Mouse (Mus musculus): ENCODE measurements at regions not wholly inside any gene's neighbourhood (a gene's known extent, or its start where the extent isn't known, plus 50 kb on each side); places are given as distances from the start of the nearest gene placed in this dataset.
"Not testable (repeated sequence)": the region's sequence is repeated elsewhere in the genome, so short reads cannot be mapped to it uniquely, and the experiment has no call there.

DNA sequence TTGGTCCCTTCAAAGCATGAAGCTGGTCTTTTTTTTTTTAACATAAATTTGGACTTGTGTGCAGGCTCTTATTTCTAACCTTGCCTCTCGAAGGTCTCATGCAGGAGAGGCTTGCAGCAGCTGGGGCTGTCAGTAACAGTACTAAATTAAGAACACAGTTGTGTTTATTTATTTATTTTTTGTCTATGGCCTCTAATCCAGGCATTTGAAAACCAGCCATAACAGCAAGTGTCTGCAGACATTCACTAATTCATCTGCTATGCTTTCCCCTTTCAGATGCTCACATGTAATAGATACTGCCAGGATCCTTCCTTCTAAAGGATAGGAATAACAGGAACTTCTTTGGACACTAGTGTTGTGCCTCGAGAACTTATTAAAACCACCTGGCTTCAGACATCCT lies 172.5 kb downstream of the Rchy1 start:
- Histone ChIP-seq H3K9me3 (replicated peaks; ENCODE audit: control insufficient read depth, low read length) (no peaks in the 10 kb centered on the region), H3K4me2 (ENCODE audit: low read depth, low read length) (no peak overlapping the region), H3K4me3 (ENCODE audit: low read length) (no peak overlapping the region), H3K4me1 (ENCODE audit: control insufficient read depth, insufficient read depth, low read length) (no peaks in the 10 kb centered on the region), H3K27me3 (ENCODE audit: control insufficient read depth, insufficient read depth, low read length) (no peaks in the 10 kb centered on the region), H3K36me3 (ENCODE audit: control insufficient read depth, insufficient read depth) (no peaks in the 10 kb centered on the region), H3K9ac (ENCODE audit: low read length) (no peak overlapping the region), H3K27ac (ENCODE audit: low read length) (no peak overlapping the region)
- WGBS: 38% methylated on average over 2 of the region's 2 CpGs
- ATAC-seq (replicated peaks; ENCODE audit: extremely low read depth, insufficient read depth, low FRiP score): no peak

GRCm38 (mm10) chr5:91783966-91784365 lies 178.9 kb downstream of the Rchy1 start:
- no peaks in the 10 kb centered on the region for H3K4me1 ChIP-seq (ENCODE audit: control insufficient read depth, insufficient read depth, low read length)
- no peak for ATAC-seq (replicated peaks; ENCODE audit: extremely low read depth, insufficient read depth, low FRiP score)
- no peak overlapping the region for H3K4me2 ChIP-seq (ENCODE audit: low read depth, low read length)
- no peaks in the 10 kb centered on the region for H3K36me3 ChIP-seq (ENCODE audit: control insufficient read depth, insufficient read depth)
- 86% methylated on average over 8 of the region's 8 CpGs for WGBS
- H3K27me3 ChIP-seq (ENCODE audit: control insufficient read depth, insufficient read depth, low read length): no peaks in the 10 kb centered on the region
- no peak overlapping the region for H3K4me3 ChIP-seq (ENCODE audit: low read length)
- no peak overlapping the region for H3K27ac ChIP-seq (ENCODE audit: low read length)
- no peak overlapping the region for H3K9ac ChIP-seq (ENCODE audit: low read length)
- no peaks in the 10 kb centered on the region for H3K9me3 ChIP-seq (replicated peaks; ENCODE audit: control insufficient read depth, low read length)

- H3K27ac ChIP-seq (ENCODE audit: low read length): no peak overlapping the region
- H3K4me1 ChIP-seq (ENCODE audit: control insufficient read depth, insufficient read depth, low read length): no peaks in the 10 kb centered on the region
- H3K4me2 ChIP-seq (ENCODE audit: low read depth, low read length): no peak overlapping the region
- no peak overlapping the region for H3K4me3 ChIP-seq (ENCODE audit: low read length)
- no peaks in the 10 kb centered on the region for H3K9me3 ChIP-seq (replicated peaks; ENCODE audit: control insufficient read depth, low read length)
- ATAC-seq (replicated peaks; ENCODE audit: extremely low read depth, insufficient read depth, low FRiP score): no peak
- no peaks in the 10 kb centered on the region for H3K36me3 ChIP-seq (ENCODE audit: control insufficient read depth, insufficient read depth)
- no peak overlapping the region for H3K9ac ChIP-seq (ENCODE audit: low read length)
- no peaks in the 10 kb centered on the region for H3K27me3 ChIP-seq (ENCODE audit: control insufficient read depth, insufficient read depth, low read length)
Observed at GRCm38 (mm10) chr5:91776971-91777370, 185.9 kb downstream of the Rchy1 start.

DNA sequence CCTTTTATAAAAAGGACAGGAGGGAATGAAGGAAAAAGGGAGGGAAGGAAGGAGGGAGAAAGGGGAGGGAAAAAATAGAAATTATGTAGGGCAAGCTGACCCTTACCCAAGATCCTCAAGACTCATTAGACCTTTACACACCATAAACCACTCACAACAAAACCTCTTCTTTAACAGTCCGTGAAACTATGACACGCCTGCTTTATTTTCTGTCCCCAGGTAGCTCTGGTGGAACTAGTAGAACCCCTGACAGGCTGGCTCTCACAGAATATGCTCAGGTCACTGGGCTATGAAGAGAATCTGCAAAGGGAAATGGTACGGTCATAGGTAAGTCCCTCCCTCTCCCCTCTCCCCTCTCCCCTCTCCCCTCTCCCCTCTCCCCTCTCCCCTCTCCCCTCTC lies 188.8 kb downstream of the Rchy1 start:
- H3K27me3 ChIP-seq (ENCODE audit: control insufficient read depth, insufficient read depth, low read length): no peaks in the 10 kb centered on the region
- no peaks in the 10 kb centered on the region for H3K9me3 ChIP-seq (replicated peaks; ENCODE audit: control insufficient read depth, low read length)
- H3K9ac ChIP-seq (ENCODE audit: low read length): no peak overlapping the region
- no peak for ATAC-seq (replicated peaks; ENCODE audit: extremely low read depth, insufficient read depth, low FRiP score)
- WGBS: 88% methylated on average over 3 of the region's 3 CpGs
- H3K4me2 ChIP-seq (ENCODE audit: low read depth, low read length): no peak overlapping the region
- 0 out of 2 replicates have a peak, but pooled peaks cover 2% of the 10 kb centered on the region for H3K4me1 ChIP-seq (ENCODE audit: control insufficient read depth, insufficient read depth, low read length)
- no peaks in the 10 kb centered on the region for H3K36me3 ChIP-seq (ENCODE audit: control insufficient read depth, insufficient read depth)
- no peak overlapping the region for H3K4me3 ChIP-seq (ENCODE audit: low read length)
- no peak overlapping the region for H3K27ac ChIP-seq (ENCODE audit: low read length)

GRCm38 (mm10) chr5:91767886-91768285 lies 195.0 kb downstream of the Rchy1 start:
- Histone ChIP-seq H3K36me3 (ENCODE audit: control insufficient read depth, insufficient read depth) (no peaks in the 10 kb centered on the region), H3K27ac (ENCODE audit: low read length) (no peak overlapping the region), H3K9me3 (replicated peaks; ENCODE audit: control insufficient read depth, low read length) (no peaks in the 10 kb centered on the region), H3K27me3 (ENCODE audit: control insufficient read depth, insufficient read depth, low read length) (no peaks in the 10 kb centered on the region), H3K4me3 (ENCODE audit: low read length) (no peak overlapping the region), H3K4me1 (ENCODE audit: control insufficient read depth, insufficient read depth, low read length) (0 out of 2 replicates have a peak, but pooled peaks cover 2% of the 10 kb centered on the region), H3K9ac (ENCODE audit: low read length) (no peak overlapping the region), H3K4me2 (ENCODE audit: low read depth, low read length) (no peak overlapping the region)
- WGBS: 75% methylated on average over 7 of the region's 7 CpGs
- ATAC-seq (replicated peaks; ENCODE audit: extremely low read depth, insufficient read depth, low FRiP score): no peak

- Histone ChIP-seq H3K9ac (ENCODE audit: low read length) (no peak overlapping the region), H3K27me3 (ENCODE audit: control insufficient read depth, insufficient read depth, low read length) (no peaks in the 10 kb centered on the region), H3K9me3 (replicated peaks; ENCODE audit: control insufficient read depth, low read length) (no peaks in the 10 kb centered on the region), H3K4me1 (ENCODE audit: control insufficient read depth, insufficient read depth, low read length) (0 out of 2 replicates have a peak, but pooled peaks cover 2% of the 10 kb centered on the region), H3K27ac (ENCODE audit: low read length) (no peak overlapping the region), H3K4me2 (ENCODE audit: low read depth, low read length) (no peak overlapping the region), H3K4me3 (ENCODE audit: low read length) (no peak overlapping the region), H3K36me3 (ENCODE audit: control insufficient read depth, insufficient read depth) (no peaks in the 10 kb centered on the region)
- no peak for ATAC-seq (replicated peaks; ENCODE audit: extremely low read depth, insufficient read depth, low FRiP score)
- WGBS: 64% methylated on average over 10 of the region's 10 CpGs
Observed at GRCm38 (mm10) chr5:91767060-91767459, 195.8 kb downstream of the Rchy1 start.

- no peak overlapping the region for H3K9ac ChIP-seq (ENCODE audit: low read length)
- no peak overlapping the region for H3K27ac ChIP-seq (ENCODE audit: low read length)
- WGBS: 79% methylated on average over 10 of the region's 10 CpGs
- no peaks in the 10 kb centered on the region for H3K4me1 ChIP-seq (ENCODE audit: control insufficient read depth, insufficient read depth, low read length)
- H3K9me3 ChIP-seq (replicated peaks; ENCODE audit: control insufficient read depth, low read length): no peaks in the 10 kb centered on the region
- H3K36me3 ChIP-seq (ENCODE audit: control insufficient read depth, insufficient read depth): no peaks in the 10 kb centered on the region
- ATAC-seq (replicated peaks; ENCODE audit: extremely low read depth, insufficient read depth, low FRiP score): no peak
- H3K27me3 ChIP-seq (ENCODE audit: control insufficient read depth, insufficient read depth, low read length): no peaks in the 10 kb centered on the region
- no peak overlapping the region for H3K4me2 ChIP-seq (ENCODE audit: low read depth, low read length)
- no peak overlapping the region for H3K4me3 ChIP-seq (ENCODE audit: low read length)
Observed at GRCm38 (mm10) chr5:91764621-91765020, 198.2 kb downstream of the Rchy1 start.

DNA sequence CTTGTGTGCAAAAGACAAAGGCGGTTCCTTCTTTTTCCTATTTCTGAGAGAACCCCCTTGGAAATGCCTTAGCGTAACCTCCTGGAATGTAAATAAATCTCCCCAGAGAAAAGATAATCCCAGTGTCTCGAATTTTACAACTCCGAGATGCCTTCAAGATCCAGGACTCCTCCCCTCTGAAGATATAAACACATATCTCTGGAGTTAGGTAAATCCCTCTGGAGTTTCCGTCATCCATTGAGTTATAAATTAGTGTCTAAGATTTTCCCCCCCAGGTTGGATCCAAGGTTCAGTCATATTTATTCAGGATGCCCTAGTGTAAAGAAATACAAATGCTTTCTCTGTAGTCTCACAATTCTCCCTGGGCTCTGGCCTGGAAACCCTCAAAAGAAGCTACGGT lies 200.3 kb downstream of the Rchy1 start:
- no peak overlapping the region for H3K27ac ChIP-seq (ENCODE audit: low read length)
- H3K9ac ChIP-seq (ENCODE audit: low read length): no peak overlapping the region
- H3K4me1 ChIP-seq (ENCODE audit: control insufficient read depth, insufficient read depth, low read length): no peaks in the 10 kb centered on the region
- no peak for ATAC-seq (replicated peaks; ENCODE audit: extremely low read depth, insufficient read depth, low FRiP score)
- H3K9me3 ChIP-seq (replicated peaks; ENCODE audit: control insufficient read depth, low read length): no peaks in the 10 kb centered on the region
- no peaks in the 10 kb centered on the region for H3K27me3 ChIP-seq (ENCODE audit: control insufficient read depth, insufficient read depth, low read length)
- no peaks in the 10 kb centered on the region for H3K36me3 ChIP-seq (ENCODE audit: control insufficient read depth, insufficient read depth)
- H3K4me2 ChIP-seq (ENCODE audit: low read depth, low read length): no peak overlapping the region
- H3K4me3 ChIP-seq (ENCODE audit: low read length): no peak overlapping the region
- whole genome bisulfite sequencing: 63% methylated on average over 6 of the region's 6 CpGs

GRCm38 (mm10) chr5:91755958-91756357 lies 206.9 kb downstream of the Rchy1 start:
- Histone ChIP-seq H3K36me3 (ENCODE audit: control insufficient read depth, insufficient read depth) (no peaks in the 10 kb centered on the region), H3K9me3 (replicated peaks; ENCODE audit: control insufficient read depth, low read length) (no peaks in the 10 kb centered on the region), H3K4me1 (ENCODE audit: control insufficient read depth, insufficient read depth, low read length) (0 out of 2 replicates have a peak, but pooled peaks cover 2% of the 10 kb centered on the region), H3K27ac (ENCODE audit: low read length) (no peak overlapping the region), H3K9ac (ENCODE audit: low read length) (no peak overlapping the region), H3K4me3 (ENCODE audit: low read length) (no peak overlapping the region), H3K4me2 (ENCODE audit: low read depth, low read length) (no peak overlapping the region), H3K27me3 (ENCODE audit: control insufficient read depth, insufficient read depth, low read length) (no peaks in the 10 kb centered on the region)
- no peak for ATAC-seq (replicated peaks; ENCODE audit: extremely low read depth, insufficient read depth, low FRiP score)
- WGBS: 50% methylated on average over 10 of the region's 10 CpGs

DNA sequence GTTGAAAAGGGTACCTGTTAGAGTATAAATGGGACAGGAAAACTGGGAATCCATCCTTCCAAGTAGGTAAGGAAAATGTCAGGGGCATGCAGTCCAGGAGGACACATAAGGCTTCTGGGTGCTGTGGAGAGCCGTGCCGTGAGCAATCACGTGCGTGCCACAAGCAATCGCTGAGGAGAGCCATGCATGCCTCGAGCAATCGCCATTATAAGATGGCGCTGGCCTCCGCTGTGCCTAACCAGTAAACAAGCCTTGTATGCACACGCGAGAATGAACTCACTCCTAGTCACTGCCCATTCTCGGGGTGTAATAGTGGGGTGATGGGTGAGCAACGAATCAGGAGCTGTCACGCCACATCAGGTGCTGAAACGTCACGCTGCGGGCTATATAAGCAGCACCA lies 210.0 kb downstream of the Rchy1 start:
- not testable (repeated sequence) for H3K27ac ChIP-seq (ENCODE audit: low read length); H3K36me3 ChIP-seq (ENCODE audit: control insufficient read depth, insufficient read depth); ATAC-seq (replicated peaks; ENCODE audit: extremely low read depth, insufficient read depth, low FRiP score); H3K9ac ChIP-seq (ENCODE audit: low read length); H3K27me3 ChIP-seq (ENCODE audit: control insufficient read depth, insufficient read depth, low read length); H3K9me3 ChIP-seq (replicated peaks; ENCODE audit: control insufficient read depth, low read length); H3K4me1 ChIP-seq (ENCODE audit: control insufficient read depth, insufficient read depth, low read length); H3K4me2 ChIP-seq (ENCODE audit: low read depth, low read length); H3K4me3 ChIP-seq (ENCODE audit: low read length)
- 90% methylated on average over 17 of the region's 17 CpGs for WGBS
